ENCODE assay signal across 7 mouse cellular contexts in genomic region chr11:95210185-95211030, GRCm38 (mm10). TPM values are rescaled to one million over a fixed set of nuclear protein-coding genes. Genes with fewer than 3 reads are reported as not detected.
DNase-seq lines count a peak whose midpoint lies in the region; ATAC-seq and TF ChIP-seq lines count a peak whose summit lies in the region.

No protein-coding gene starts in this region.

- 0 out of 4 replicates have a peak, but pooled peaks of 1 of the 2 experiments have one; percentile 7 for TF ChIP-seq CTCF in CH12.LX (conservative IDR thresholded peaks at IDR 0.05 in 1 of 2, IDR thresholded peaks at IDR 0.05 in 1 of 2; ENCODE audit: low read depth in 2 of 2, low read length in 2 of 2)

- dilution Hi-C loops in CH12.LX (cut with MboI; ENCODE audit: extremely low pct_ligation_motif_present, extremely low pct_unique_long_range_greater_than_20kb, low sequenced_read_pairs) = no loop called here

- H3K4me2 ChIP-seq in CH12.LX (ENCODE audit: insufficient read depth, low read depth, poor library complexity, severe bottlenecking) = peak overlapping the region; percentile 13; the same call in 1 of the 2 replicates

- TF ChIP-seq RAD21 in CH12.LX (IDR thresholded peaks at IDR 0.05; ENCODE audit: low read depth, low read length) = no peak

- in situ Hi-C loops in CH12.LX (cut with MboI; ENCODE audit: low pct_ligation_motif_present, low pct_unique_long_range_greater_than_20kb, low sequenced_read_pairs) = no loop called here

- ATAC-seq in megakaryocyte-erythroid progenitor cell, adult 5-6 weeks (replicated peaks; ENCODE audit: low FRiP score, low TSS enrichment, poor library complexity, severe bottlenecking) = peak; percentile 55; the same call in 1 of the 2 replicates
- no peak for ATAC-seq in megakaryocyte, adult 5-6 weeks (ENCODE audit: poor library complexity, severe bottlenecking)

- H3K4me1 ChIP-seq in CH12.LX (ENCODE audit: control insufficient read depth in 1 of 2, insufficient read depth in 2 of 2) = peaks cover 2 to 5% of the 10 kb centered on the region in 2 experiments; a peak in 2 of 4 replicates

- no peak for TF ChIP-seq POLR2A in CH12.LX (IDR thresholded peaks at IDR 0.05; ENCODE audit: low read depth, low read length)

- H3K27me3 ChIP-seq in CH12.LX (replicated peaks) = peaks cover 86% of the 10 kb centered on the region

- no peak for TF ChIP-seq EP300 in CH12.LX (IDR thresholded peaks at IDR 0.05; ENCODE audit: low read length)

- H3K27ac ChIP-seq in CH12.LX (ENCODE audit: insufficient read depth, low read depth) = no peak overlapping the region

- H3K9me3 ChIP-seq in CH12.LX (replicated peaks; ENCODE audit: low read length) = no peaks in the 10 kb centered on the region

- no peak overlapping the region for H3K4me3 ChIP-seq in CH12.LX (replicated peaks in 1 of 3; ENCODE audit: low read depth in 2 of 3, low read length in 2 of 3, poor library complexity in 1 of 3)

- no peaks in the 10 kb centered on the region for H3K36me3 ChIP-seq in CH12.LX (replicated peaks in 1 of 2; ENCODE audit: control insufficient read depth in 1 of 2, insufficient read depth in 1 of 2, low read length in 1 of 2)

- H3K79me2 ChIP-seq in CH12.LX (replicated peaks; ENCODE audit: control insufficient read depth, extremely low read depth, insufficient read depth, poor library complexity, severe bottlenecking) = no peaks in the 10 kb centered on the region

- no peak overlapping the region for H3K9ac ChIP-seq in CH12.LX (ENCODE audit: insufficient read depth, low read depth)

- DNase-seq in CH12.LX (ENCODE audit: extremely low read depth) = no peak
- DNase-seq in ES-CJ7 (ENCODE audit: low read depth, low spot score) = peak; percentile 55
- DNase-seq in forelimb bud, embryonic 11.5 days (ENCODE audit: low read depth, low spot score) = peak; percentile 70
- DNase-seq in kidney, postnatal 25 days = peak; percentile 59 to 82
- no peak for DNase-seq in frontal cortex, postnatal 10 days (ENCODE audit: low spot score in 2 of 2)

TF ChIP-seq in CH12.LX, 34 proteins besides CTCF, POLR2A, EP300 and RAD21:
- no peak for TF ChIP-seq JUN (IDR thresholded peaks at IDR 0.05; ENCODE audit: insufficient read depth, low read depth, low read length)
- no peak for TF ChIP-seq MXI1 (IDR thresholded peaks at IDR 0.05; ENCODE audit: low read depth, low read length)
- no peak for TF ChIP-seq NRF1 (IDR thresholded peaks at IDR 0.05; ENCODE audit: low read depth, low read length)
- TF ChIP-seq TBP (conservative IDR thresholded peaks at IDR 0.05; ENCODE audit: low read depth, low read length) = no peak
- TF ChIP-seq CHD1 (IDR thresholded peaks at IDR 0.05; ENCODE audit: low read depth, low read length) = no peak
- TF ChIP-seq POLR2AphosphoS2 (IDR thresholded peaks at IDR 0.05; ENCODE audit: low read depth, low read length) = no peak
- no peak for TF ChIP-seq ZMIZ1 (IDR thresholded peaks at IDR 0.05; ENCODE audit: low read depth, low read length)

RNA-seq across cellular contexts. Expression of gene Tac4, which starts 50.9 kb away (rescaled TPM):
- not detected in 2 replicates for total RNA-seq in CH12.LX (2012; rRNA removed)
- total RNA-seq in CH12.LX (2014; rRNA removed) = not detected in 2 replicates
- 0.19 TPM in 1 of 2 replicates, not detected in the other for polyA plus RNA-seq in CH12.LX (2012; ENCODE audit: insufficient read length, low read depth)
- not detected in 2 replicates for total RNA-seq in megakaryocyte-erythroid progenitor cell, adult 5-6 weeks (2014; fragmentation: Nextera tagmentation)
- not detected in 2 replicates for total RNA-seq in megakaryocyte-erythroid progenitor cell, adult 5-6 weeks (2017)
- total RNA-seq in megakaryocyte, adult 5-6 weeks (2015) = not detected in 2 replicates
- total RNA-seq in megakaryocyte, adult 5-6 weeks (2017) = 0.15 TPM in 1 of 2 replicates, not detected in the other

Comparison
In these comparisons a context has a peak if more than half of its experiments do, and no peak if none do; other contexts are left out.
1. DNase-seq: peak in ES-CJ7 (single experiment), forelimb bud, embryonic 11.5 days (single experiment) and kidney, postnatal 25 days (2 of 2); none in CH12.LX (single experiment) and frontal cortex, postnatal 10 days (0 of 2).